Mouse (Mus musculus) heart, embryonic 16.5 days (tissue): ENCODE data around the gene Rfng. TPM values are rescaled to one million over a fixed set of nuclear protein-coding genes. Genes with fewer than 3 reads are reported as not detected.

Experiments used
- ATAC-seq: fragments of 200-750 bp; cut with Nextera tagmentation; replicated peaks from 2 replicates; pipeline ENCODE4 v1.8.0; 2017; ENCODE audit warnings: moderate number of reproducible peaks; ENCODE audit not compliant: insufficient read depth, low FRiP score; ENCODE audit errors: extremely low read depth
- H3K27ac ChIP-seq: fragments of 300-500 bp; sonication (generic); 2 replicates; pipeline ENCODE4 v1.5.1; 2014; ENCODE audit warnings: mild to moderate bottlenecking, low read length, control low read depth, moderate library complexity
- H3K27me3 ChIP-seq: fragments of 300-500 bp; sonication (generic); 2 replicates; pipeline ENCODE4 v1.6.1; 2014; ENCODE audit warnings: low read length, mixed read lengths; ENCODE audit not compliant: control insufficient read depth, insufficient read depth
- H3K36me3 ChIP-seq: fragments of 300-500 bp; sonication (generic); 2 replicates; pipeline ENCODE4 v1.6.1; 2014; ENCODE audit not compliant: control insufficient read depth, insufficient read depth
- H3K4me1 ChIP-seq: fragments of 300-500 bp; sonication (generic); 2 replicates; pipeline ENCODE4 v1.6.1; 2014; ENCODE audit warnings: low read length, mixed read lengths; ENCODE audit not compliant: control insufficient read depth, insufficient read depth
- H3K4me2 ChIP-seq: fragments of 300-500 bp; sonication (generic); 2 replicates; pipeline ENCODE4 v1.6.1; 2014; ENCODE audit warnings: low read depth, mild to moderate bottlenecking, control low read depth, low read length
- H3K4me3 ChIP-seq: fragments of 300-500 bp; sonication (generic); 2 replicates; pipeline ENCODE4 v1.5.1; 2014; ENCODE audit warnings: mild to moderate bottlenecking, control low read depth, low read length
- H3K9ac ChIP-seq: fragments of 300-500 bp; sonication (generic); 2 replicates; pipeline ENCODE4 v1.6.1; 2014; ENCODE audit warnings: low read length, control low read depth
- H3K9me3 ChIP-seq: fragments of 300-500 bp; sonication (generic); replicated peaks from 2 replicates; pipeline ENCODE4 v1.6.1; 2016; ENCODE audit warnings: low read length; ENCODE audit not compliant: control insufficient read depth
- WGBS: fragments of 180-500 bp; shearing (Covaris S2); extraction: QIAGEN DNeasy Blood & Tissue Kit; methylation state at CpG from one replicate; pipeline ENCODE4 v1.1.7; 2014; 5-methylcytosine and 5-hydroxymethylcytosine counted together
- polyA plus RNA-seq: library from polyadenylated mRNA; unstranded; fragments of >200 nt; fragmentation: Nextera tagmentation; extraction: Ambion mirVana; gene quantifications from 2 replicates; pipeline ENCODE4 v1.2.1, GENCODE M21; 2015

The Rfng gene
- polyA plus RNA-seq, 1 experiment from 2014 or later: 28.4 TPM

DNA sequence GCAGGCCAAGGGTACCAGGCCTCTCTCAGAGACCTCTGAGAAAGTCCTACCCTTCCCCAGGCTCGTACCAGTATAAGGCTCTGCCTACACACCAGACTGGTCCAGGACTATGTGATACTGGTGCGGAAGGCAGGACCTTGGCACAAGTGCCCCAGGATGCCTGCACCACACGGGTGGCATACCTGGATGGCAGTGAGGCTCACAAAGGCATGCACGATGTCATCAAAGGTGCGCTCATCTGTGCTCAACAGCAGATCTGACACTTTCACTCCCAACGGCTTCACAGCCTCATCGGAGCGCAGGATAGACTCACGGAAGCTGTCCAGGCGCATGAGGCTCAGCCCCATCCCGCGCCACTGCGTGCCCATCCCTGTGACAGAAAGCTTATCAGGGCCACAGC lies 34.2 kb upstream of the Rfng start:
- Histone ChIP-seq H3K27ac (no peak overlapping the region), H3K27me3 (no peaks in the 10 kb centered on the region), H3K4me2 (no peak overlapping the region), H3K4me3 (no peak overlapping the region), H3K36me3 (peaks cover 68% of the 10 kb centered on the region), H3K9me3 (no peaks in the 10 kb centered on the region), H3K4me1 (peaks cover 24% of the 10 kb centered on the region), H3K9ac (no peak overlapping the region)
- ATAC-seq: no peak
- 95% methylated on average over 13 of the region's 13 CpGs for WGBS

DNA sequence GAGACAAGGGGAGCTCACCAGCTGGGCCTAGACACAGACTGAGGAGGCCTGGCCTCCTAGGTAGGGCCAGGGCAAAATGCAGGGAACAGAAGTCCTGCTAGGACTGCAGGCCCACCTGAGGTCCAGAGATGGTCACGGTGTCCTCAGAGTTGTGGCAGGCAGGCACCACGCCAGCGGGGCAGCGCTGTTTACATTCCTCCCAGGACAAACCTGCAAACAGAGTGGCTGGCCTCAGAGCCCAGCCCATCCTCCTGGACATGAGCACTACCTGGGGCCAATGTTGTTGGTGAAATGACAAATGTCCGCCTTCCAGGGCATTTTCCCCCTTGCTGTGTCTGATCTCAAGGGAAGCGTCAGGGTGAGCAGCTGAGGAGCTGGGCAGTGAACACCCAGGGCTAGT lies 33.4 kb upstream of the Rfng start:
- H3K4me1 ChIP-seq: peaks cover 15% of the 10 kb centered on the region
- H3K4me3 ChIP-seq: no peak overlapping the region
- peaks cover 75% of the 10 kb centered on the region for H3K36me3 ChIP-seq
- no peaks in the 10 kb centered on the region for H3K27me3 ChIP-seq
- no peak overlapping the region for H3K4me2 ChIP-seq
- no peak overlapping the region for H3K27ac ChIP-seq
- H3K9me3 ChIP-seq: no peaks in the 10 kb centered on the region
- 86% methylated on average over 6 of the region's 6 CpGs for WGBS
- no peak for ATAC-seq
- no peak overlapping the region for H3K9ac ChIP-seq

DNA sequence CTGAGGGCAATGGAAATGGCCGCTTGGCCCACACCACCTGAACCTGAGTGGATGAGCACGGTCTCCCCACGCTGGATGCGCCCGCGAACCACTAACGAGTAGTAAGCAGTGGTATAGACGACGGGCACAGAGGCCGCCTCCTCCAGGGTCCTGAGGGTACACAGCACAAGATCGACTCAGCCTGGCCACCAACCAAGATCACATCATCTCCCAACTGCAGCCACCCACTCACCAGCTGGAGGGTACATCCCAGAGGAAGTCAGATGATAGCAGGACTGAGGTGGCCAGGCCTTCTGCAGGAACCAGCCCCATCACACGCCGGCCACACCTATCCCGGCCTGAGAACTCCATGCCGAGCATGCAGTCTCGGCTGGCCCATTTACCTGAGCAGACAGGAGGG lies 28.1 kb upstream of the Rfng start:
- no peak overlapping the region for H3K4me3 ChIP-seq
- no peaks in the 10 kb centered on the region for H3K4me1 ChIP-seq
- no peaks in the 10 kb centered on the region for H3K27me3 ChIP-seq
- no peak for ATAC-seq
- peaks cover 95% of the 10 kb centered on the region for H3K36me3 ChIP-seq
- H3K27ac ChIP-seq: no peak overlapping the region
- no peak overlapping the region for H3K9ac ChIP-seq
- WGBS: 93% methylated on average over 16 of the region's 16 CpGs
- H3K4me2 ChIP-seq: no peak overlapping the region
- no peaks in the 10 kb centered on the region for H3K9me3 ChIP-seq

DNA sequence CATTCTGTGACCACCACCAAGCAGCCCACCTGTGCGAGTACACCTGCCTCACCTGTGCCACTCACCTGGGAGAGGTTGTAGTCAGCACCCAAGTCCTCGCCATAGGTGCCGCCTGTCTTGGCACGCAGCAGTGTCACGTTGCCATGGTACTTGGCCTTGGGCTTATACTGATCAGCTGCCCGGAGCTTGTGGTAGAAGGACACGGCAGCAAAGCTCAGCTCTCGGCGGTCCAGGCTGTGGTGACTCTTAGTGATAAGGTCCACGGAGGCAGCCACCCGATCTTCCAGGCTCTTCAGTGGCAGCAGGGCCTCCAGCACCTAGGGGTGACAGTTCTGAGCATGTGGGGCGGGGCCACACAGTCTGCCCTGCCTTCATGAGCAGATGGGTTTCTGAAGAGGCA lies 24.0 kb upstream of the Rfng start:
- H3K4me2 ChIP-seq: no peak overlapping the region
- no peaks in the 10 kb centered on the region for H3K27me3 ChIP-seq
- no peaks in the 10 kb centered on the region for H3K9me3 ChIP-seq
- H3K27ac ChIP-seq: no peak overlapping the region
- no peaks in the 10 kb centered on the region for H3K4me1 ChIP-seq
- no peak overlapping the region for H3K4me3 ChIP-seq
- H3K36me3 ChIP-seq: peaks cover 66% of the 10 kb centered on the region
- no peak overlapping the region for H3K9ac ChIP-seq
- ATAC-seq: no peak
- WGBS: 82% methylated on average over 12 of the region's 12 CpGs

DNA sequence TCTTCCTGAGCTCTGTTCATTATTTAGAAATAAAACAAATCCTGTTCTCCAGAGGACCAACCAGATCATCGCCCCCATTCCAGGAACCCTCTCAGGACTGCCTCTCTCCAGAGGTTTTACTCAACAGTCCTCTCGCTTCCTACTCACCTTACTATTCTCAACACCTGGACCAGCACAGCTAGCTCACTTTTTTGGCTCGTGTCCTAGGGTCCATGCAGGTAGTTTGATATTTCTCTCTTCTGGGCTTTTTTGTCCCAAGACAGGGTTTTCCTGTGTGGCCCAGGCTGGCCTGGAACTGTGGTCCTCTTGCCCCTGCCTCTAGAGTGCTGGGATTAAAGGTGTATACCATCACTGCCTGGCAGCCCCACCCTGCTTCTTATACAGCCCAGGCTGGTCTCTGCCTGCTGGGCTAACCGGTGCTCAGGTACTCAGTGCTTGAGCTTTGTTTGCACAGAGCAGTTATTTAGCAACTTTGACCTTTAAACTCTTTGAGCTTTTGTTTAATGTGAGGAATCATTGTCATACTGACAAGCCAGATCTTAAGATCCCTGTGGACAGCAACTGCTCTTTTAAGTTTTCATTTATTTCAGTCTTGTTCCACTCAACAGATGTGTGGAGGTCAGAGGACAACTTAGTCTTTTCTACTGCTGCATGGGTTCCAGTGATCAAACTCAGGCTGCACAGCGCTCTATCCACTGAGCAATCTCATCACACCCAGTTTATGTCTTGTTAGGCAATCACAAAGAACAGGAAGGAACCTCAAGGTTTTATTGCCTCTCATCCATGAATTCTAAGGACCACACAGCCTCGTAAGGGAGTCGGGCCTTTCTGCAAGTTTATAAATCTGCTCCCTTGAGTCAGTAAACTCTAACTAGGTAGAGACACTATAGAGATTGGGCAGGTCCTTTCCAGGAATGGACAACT lies 21.6 kb upstream of the Rfng start:
- no peak overlapping the region for H3K9ac ChIP-seq
- no peaks in the 10 kb centered on the region; the same call in 1 of the 2 replicates for H3K4me1 ChIP-seq
- H3K4me3 ChIP-seq: no peak overlapping the region
- 88% methylated on average over 7 of the region's 7 CpGs for WGBS
- H3K4me2 ChIP-seq: no peak overlapping the region
- H3K9me3 ChIP-seq: no peaks in the 10 kb centered on the region
- H3K27me3 ChIP-seq: no peaks in the 10 kb centered on the region
- no peak for ATAC-seq
- peaks cover 45% of the 10 kb centered on the region for H3K36me3 ChIP-seq
- no peak overlapping the region for H3K27ac ChIP-seq

DNA sequence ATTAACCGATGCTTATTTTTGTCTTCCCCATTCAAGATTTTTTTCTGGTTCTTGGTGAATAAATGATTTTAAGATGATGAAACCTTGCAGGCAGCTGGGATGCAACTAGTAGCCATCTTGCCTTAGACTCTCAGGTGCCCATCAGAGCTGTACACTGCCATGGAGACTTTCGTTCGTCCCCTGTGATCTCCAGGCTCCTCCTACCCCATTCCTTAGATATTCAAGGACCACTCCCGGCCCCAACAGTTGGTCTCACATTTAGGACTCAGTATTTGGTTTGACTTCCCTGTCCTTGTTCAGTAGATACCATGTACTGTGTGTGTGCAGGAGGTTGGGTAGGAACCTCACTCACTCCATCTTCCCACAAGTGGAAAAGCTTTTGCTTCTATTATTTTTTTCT lies 20.8 kb upstream of the Rfng start:
- H3K27ac ChIP-seq: no peak overlapping the region
- H3K27me3 ChIP-seq: no peaks in the 10 kb centered on the region
- H3K4me2 ChIP-seq: no peak overlapping the region
- no peak for ATAC-seq
- no peak overlapping the region for H3K9ac ChIP-seq
- no peak overlapping the region for H3K4me3 ChIP-seq
- peaks cover 37% of the 10 kb centered on the region for H3K36me3 ChIP-seq
- no peaks in the 10 kb centered on the region for H3K9me3 ChIP-seq
- H3K4me1 ChIP-seq: peaks cover 7% of the 10 kb centered on the region
- 61% methylated on average over 4 of the region's 4 CpGs for whole genome bisulfite sequencing

DNA sequence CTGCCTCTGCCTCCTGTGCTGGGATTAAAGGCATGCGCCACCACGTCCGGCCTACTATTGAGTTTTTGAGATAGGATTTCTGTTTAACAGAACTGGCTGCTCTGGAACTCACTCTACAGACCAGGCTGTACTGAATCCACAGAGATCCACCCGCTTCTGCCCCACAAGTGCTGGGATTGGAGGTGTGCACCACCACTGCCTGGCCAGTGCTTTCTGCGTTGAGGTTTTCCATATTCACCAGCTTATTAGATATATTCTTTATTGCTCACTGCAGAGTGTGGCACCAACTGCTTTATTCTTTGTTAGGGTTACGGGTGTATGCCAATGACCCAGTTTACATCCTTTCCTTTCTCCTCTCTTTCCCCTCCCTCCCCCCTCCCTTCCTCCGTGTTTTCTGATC lies 20.3 kb upstream of the Rfng start:
- 79% methylated on average over 7 of the region's 7 CpGs for WGBS
- Histone ChIP-seq H3K9ac (no peak overlapping the region), H3K27ac (no peak overlapping the region), H3K4me1 (peaks cover 8% of the 10 kb centered on the region), H3K4me2 (no peak overlapping the region), H3K27me3 (no peaks in the 10 kb centered on the region), H3K36me3 (peaks cover 32% of the 10 kb centered on the region), H3K4me3 (no peak overlapping the region), H3K9me3 (no peaks in the 10 kb centered on the region)
- no peak for ATAC-seq

DNA sequence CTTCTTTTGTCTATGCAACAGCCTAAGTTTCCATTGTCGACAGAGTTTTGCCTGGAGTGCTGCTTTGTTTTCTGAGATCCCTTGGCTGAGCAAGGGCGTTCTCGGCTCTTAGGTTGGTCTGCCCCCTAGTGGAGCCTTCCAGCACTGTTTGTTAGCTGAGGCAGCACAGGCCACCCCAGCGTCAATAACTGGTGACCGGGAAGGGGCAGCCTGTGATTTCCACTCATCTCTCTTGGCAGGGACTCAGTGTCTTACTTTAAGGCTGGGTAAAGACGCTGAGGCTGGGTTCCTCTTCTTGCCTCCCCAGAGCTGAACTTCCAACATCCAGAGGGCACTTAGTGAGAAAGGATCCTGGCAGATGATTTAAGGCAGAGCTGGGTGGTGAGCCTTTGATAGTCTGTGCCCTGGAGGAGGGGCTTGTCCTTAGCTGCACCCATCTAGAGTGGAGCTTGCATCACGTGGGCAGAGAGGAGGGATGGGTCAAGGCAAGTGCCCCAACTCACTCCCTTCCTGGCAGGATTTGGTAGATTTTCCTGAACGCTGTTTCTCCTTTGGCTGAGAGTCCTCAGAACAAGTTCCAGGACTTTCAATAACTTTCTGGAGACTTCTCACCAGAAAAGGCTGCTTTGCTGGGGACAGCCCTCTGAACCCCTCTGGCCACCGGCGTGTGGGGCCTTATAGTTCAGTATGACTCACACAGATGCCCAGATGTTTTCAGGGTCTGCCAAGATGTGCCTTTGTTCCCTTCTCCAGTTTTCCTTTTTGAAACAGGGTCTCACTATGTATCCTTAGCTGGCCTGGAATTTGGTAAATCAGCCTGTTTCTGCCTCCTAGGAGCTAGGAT lies 16.3 kb upstream of the Rfng start:
- peak; percentile 68 for ATAC-seq
- WGBS: 11% methylated on average over 10 of the region's 10 CpGs

More for the DNA sequence above, 16.3 kb upstream of the Rfng start:
- Histone ChIP-seq H3K27ac (peak overlapping the region; percentile 31; the same call in 1 of the 2 replicates), H3K36me3 (no peaks in the 10 kb centered on the region), H3K9me3 (no peaks in the 10 kb centered on the region), H3K9ac (peak overlapping the region; percentile 46), H3K27me3 (no peaks in the 10 kb centered on the region), H3K4me3 (no peak overlapping the region), H3K4me2 (peak overlapping the region; percentile 40), H3K4me1 (peaks cover 16% of the 10 kb centered on the region)
